Mouse (Mus musculus) cerebellum, adult 2 months (tissue): ENCODE data around the gene Aarsd1. TPM values are rescaled to one million over a fixed set of nuclear protein-coding genes. Genes with fewer than 3 reads are reported as not detected.

Experiments
- DNase-seq, 2 experiments: peaks; one replicate each; pipeline ENCODE4 v3.0.0; 2021
- H3K27ac ChIP-seq: fragments of 200-500 bp; 2 replicates; pipeline ENCODE4 v1.5.1; 2012; ENCODE audit warnings: low read length, control low read depth, inconsistent platforms; ENCODE audit not compliant: insufficient read depth
- H3K27me3 ChIP-seq: fragments of 200-500 bp; 2 replicates; pipeline ENCODE4 v1.6.1; 2012; ENCODE audit warnings: inconsistent platforms, mild to moderate bottlenecking, low read length, moderate library complexity; ENCODE audit not compliant: control insufficient read depth, insufficient read depth
- H3K4me1 ChIP-seq: fragments of 200-500 bp; 2 replicates; pipeline ENCODE4 v1.6.1; 2011; ENCODE audit warnings: low read length; ENCODE audit not compliant: control insufficient read depth, insufficient read depth
- H3K4me3 ChIP-seq: fragments of 200-500 bp; replicated peaks from 2 replicates; pipeline ENCODE3; 2011; ENCODE audit warnings: mild to moderate bottlenecking, low read depth, low read length, control low read depth; ENCODE audit not compliant: insufficient read depth
- CTCF ChIP-seq: fragments of 200-500 bp; IDR thresholded peaks from 2 replicates; pipeline ENCODE4 v1.5.1; 2011; ENCODE audit warnings: low read depth, mild to moderate bottlenecking, control low read depth, low read length, moderate library complexity, borderline replicate concordance; ENCODE audit not compliant: insufficient read depth
- POLR2A ChIP-seq: fragments of 200-500 bp; IDR thresholded peaks from 2 replicates; pipeline ENCODE4 v1.6.1; 2011; ENCODE audit warnings: low read length, control low read depth, borderline replicate concordance; ENCODE audit not compliant: insufficient read depth
- WGBS: fragments of 180-500 bp; shearing (Covaris S2); methylation state at CpG from one replicate; pipeline ENCODE4 v1.1.7; 2018; 5-methylcytosine and 5-hydroxymethylcytosine counted together
- polyA plus RNA-seq: library from polyadenylated mRNA; depleted of rRNA; stranded (reverse); fragments of >200 nt; gene quantifications from 2 replicates; pipeline ENCODE4 v1.2.3, GENCODE M21; 2012

Aarsd1 gene
- polyA plus RNA-seq, 1 experiment: 53.2 TPM

GRCm38 (mm10) chr11:101460321-101460720 is 42.9 kb upstream of the Aarsd1 start:
- Histone ChIP-seq H3K27me3 (no peaks in the 10 kb centered on the region), H3K27ac (no peak overlapping the region), H3K4me1 (no peaks in the 10 kb centered on the region), H3K4me3 (no peak overlapping the region)
- WGBS: 91% methylated on average over 15 of the region's 15 CpGs
- TF ChIP-seq POLR2A (no peak), CTCF (no peak)
- DNase-seq: no peak

- Histone ChIP-seq H3K4me3 (no peak overlapping the region), H3K4me1 (no peaks in the 10 kb centered on the region), H3K27ac (no peak overlapping the region), H3K27me3 (no peaks in the 10 kb centered on the region)
- 58% methylated on average over 6 of the region's 6 CpGs for WGBS
- TF ChIP-seq CTCF: no peak
- TF ChIP-seq POLR2A: no peak
- DNase-seq: no peak
These were observed 42.3 kb upstream of the Aarsd1 start for GRCm38 (mm10) chr11:101459716-101460115.

GRCm38 (mm10) chr11:101458217-101458616 is 40.8 kb upstream of the Aarsd1 start:
- H3K27me3 ChIP-seq: no peaks in the 10 kb centered on the region
- no peak overlapping the region for H3K27ac ChIP-seq
- no peak for DNase-seq
- no peaks in the 10 kb centered on the region for H3K4me1 ChIP-seq
- TF ChIP-seq CTCF (no peak), POLR2A (no peak)
- no peak overlapping the region for H3K4me3 ChIP-seq
- WGBS: 88% methylated on average over 12 of the region's 12 CpGs

GRCm38 (mm10) chr11:101457631-101458030 is 40.2 kb upstream of the Aarsd1 start:
- WGBS: 81% methylated on average over 9 of the region's 9 CpGs
- Histone ChIP-seq H3K4me3 (no peak overlapping the region), H3K4me1 (no peaks in the 10 kb centered on the region), H3K27ac (no peak overlapping the region), H3K27me3 (no peaks in the 10 kb centered on the region)
- DNase-seq: no peak
- TF ChIP-seq CTCF: no peak
- no peak for TF ChIP-seq POLR2A

- no peak overlapping the region for H3K4me3 ChIP-seq
- WGBS: 91% methylated on average over 7 of the region's 7 CpGs
- H3K27me3 ChIP-seq: no peaks in the 10 kb centered on the region
These were observed 38.2 kb upstream of the Aarsd1 start for GRCm38 (mm10) chr11:101455627-101456026.

GRCm38 (mm10) chr11:101454702-101455101 is 37.3 kb upstream of the Aarsd1 start:
- Histone ChIP-seq H3K4me3 (no peak overlapping the region), H3K27ac (no peak overlapping the region), H3K27me3 (no peaks in the 10 kb centered on the region), H3K4me1 (no peaks in the 10 kb centered on the region)
- WGBS: 15% methylated on average over 6 of the region's 6 CpGs
- DNase-seq: no peak
- TF ChIP-seq CTCF: no peak
- TF ChIP-seq POLR2A: no peak

More at GRCm38 (mm10) chr11:101455627-101456026, 38.2 kb upstream of the Aarsd1 start:
- Histone ChIP-seq H3K4me1 (no peaks in the 10 kb centered on the region), H3K27ac (no peak overlapping the region)
- TF ChIP-seq POLR2A (no peak), CTCF (no peak)
- DNase-seq: no peak

GRCm38 (mm10) chr11:101452093-101452774 is 34.8 kb upstream of the Aarsd1 start:
- WGBS: 76% methylated on average over 10 of the region's 10 CpGs
- H3K4me1 ChIP-seq: no peaks in the 10 kb centered on the region
- H3K4me3 ChIP-seq: no peak overlapping the region
- TF ChIP-seq POLR2A: no peak
- no peak for DNase-seq
- H3K27me3 ChIP-seq: no peaks in the 10 kb centered on the region
- H3K27ac ChIP-seq: no peak overlapping the region

- no peaks in the 10 kb centered on the region for H3K27me3 ChIP-seq
- no peaks in the 10 kb centered on the region for H3K4me1 ChIP-seq
- H3K27ac ChIP-seq: no peak overlapping the region
- TF ChIP-seq CTCF: no peak
- WGBS: 91% methylated on average over 10 of the region's 10 CpGs
- no peak for DNase-seq
- H3K4me3 ChIP-seq: no peak overlapping the region
These were observed 34.1 kb upstream of the Aarsd1 start for GRCm38 (mm10) chr11:101451536-101451935.
